In the genomic region with DNA sequence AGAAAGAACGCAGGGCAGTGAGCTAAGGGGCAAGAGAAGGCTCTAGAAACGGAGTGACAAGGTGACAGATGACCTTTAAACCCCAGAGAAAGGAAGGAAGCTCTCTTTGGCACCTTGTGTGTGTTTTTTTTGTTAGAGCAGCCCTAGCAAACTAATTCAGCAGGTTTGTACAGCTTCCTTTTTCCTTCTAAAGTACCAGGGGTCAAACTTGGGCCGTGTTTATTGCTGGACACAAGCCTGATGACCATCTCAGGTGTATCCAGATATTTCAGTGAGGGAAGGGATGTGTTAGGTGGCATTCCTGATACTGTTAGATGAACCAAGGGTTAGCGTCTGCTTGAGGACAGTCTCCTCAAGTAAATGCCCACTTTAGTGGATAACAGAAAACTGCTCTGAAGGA, we compare ENCODE assay signal across 18 mouse cellular contexts.
A peak's percentile ranks its signal among the peaks of the same experiment; 100 is the strongest.
DNase-seq lines count a peak whose midpoint lies in the region; ATAC-seq lines count a peak whose summit lies in the region.
"Had no signal": no experiment of that assay in that cellular context is flagged by ENCODE, and none has a peak within 500 bp of the region (broad histone marks: within the 10 kb centered on the region; RNA-seq: fewer than 3 reads in every experiment).

No protein-coding gene starts in this region.

- H3K4me3 ChIP-seq in heart, embryonic 12.5 days = no peak overlapping the region
- H3K4me3 ChIP-seq in brown adipose tissue, adult 24 weeks (ENCODE audit: insufficient read depth, low read depth, low read length) = no peak overlapping the region
- H3K4me3 ChIP-seq: embryonic facial prominence, embryonic 10.5 days; embryonic facial prominence, embryonic 12.5 days; forebrain, embryonic 13.5 days; forebrain, embryonic 15.5 days had no signal

- DNase-seq in heart, adult 11 months = peak; percentile 95
- peak; percentile 35 for DNase-seq in heart, adult 8-10 months (ENCODE audit: low spot score)
- DNase-seq in heart, postnatal 25 days (ENCODE audit: low spot score) = no peak
- DNase-seq in spleen, postnatal 10 days (ENCODE audit: low spot score in 2 of 2) = no peak
- DNase-seq: adrenal gland, adult 2 months; adrenal gland, postnatal 10 days; adrenal gland, postnatal 25 days; cerebellum, adult 11-12 months; cerebellum, adult 2 months; cerebellum, adult 9-10 months; cerebellum, postnatal 10 days; cerebellum, postnatal 25 days had no signal

- no peaks in the 10 kb centered on the region for H3K36me3 ChIP-seq in heart, embryonic 12.5 days
- H3K36me3 ChIP-seq: embryonic facial prominence, embryonic 10.5 days; embryonic facial prominence, embryonic 12.5 days; forebrain, embryonic 15.5 days had no signal

- ATAC-seq in heart, embryonic 12.5 days (ENCODE audit: insufficient number of reproducible peaks, low FRiP score) = no peak
- ATAC-seq: forebrain, embryonic 13.5 days; forebrain, embryonic 15.5 days had no signal

- H3K4me2 ChIP-seq in heart, embryonic 12.5 days = no peak overlapping the region
- H3K4me2 ChIP-seq: embryonic facial prominence, embryonic 12.5 days; forebrain, embryonic 13.5 days; forebrain, embryonic 15.5 days had no signal

- peaks cover 32% of the 10 kb centered on the region for H3K4me1 ChIP-seq in heart, embryonic 12.5 days (replicated peaks)
- H3K4me1 ChIP-seq in brown adipose tissue, adult 24 weeks (ENCODE audit: control insufficient read depth, insufficient read depth, insufficient read length, low read length) = peaks cover 28% of the 10 kb centered on the region
- H3K4me1 ChIP-seq: forebrain, embryonic 13.5 days; forebrain, embryonic 15.5 days had no signal

- no peak overlapping the region for H3K9ac ChIP-seq in heart, embryonic 12.5 days
- H3K9ac ChIP-seq: embryonic facial prominence, embryonic 12.5 days; forebrain, embryonic 13.5 days; forebrain, embryonic 15.5 days had no signal

- H3K27me3 ChIP-seq in heart, embryonic 12.5 days (replicated peaks) = no peaks in the 10 kb centered on the region
- H3K27me3 ChIP-seq: embryonic facial prominence, embryonic 12.5 days; forebrain, embryonic 13.5 days; forebrain, embryonic 15.5 days had no signal

- H3K27ac ChIP-seq in heart, embryonic 12.5 days (ENCODE audit: poor library complexity, severe bottlenecking) = no peak overlapping the region
- peak overlapping the region; percentile 40 for H3K27ac ChIP-seq in brown adipose tissue, adult 24 weeks (replicated peaks; ENCODE audit: low read depth, low read length)
- H3K27ac ChIP-seq: embryonic facial prominence, embryonic 10.5 days; embryonic facial prominence, embryonic 12.5 days; forebrain, embryonic 13.5 days; forebrain, embryonic 15.5 days had no signal

- intact Hi-C loops in heart, postnatal 25 days (cut with DNase I) = no loop called here

- H3K9me3 ChIP-seq in heart, embryonic 12.5 days (replicated peaks) = no peaks in the 10 kb centered on the region
- H3K9me3 ChIP-seq: embryonic facial prominence, embryonic 10.5 days; embryonic facial prominence, embryonic 12.5 days; forebrain, embryonic 13.5 days; forebrain, embryonic 15.5 days had no signal

- WGBS in heart, embryonic 12.5 days = 63% methylated on average over 4 of the region's 4 CpGs

Comparison
In these comparisons a context has a peak if more than half of its experiments do, and no peak if none do; other contexts are left out.
1. DNase-seq: peak in heart, adult 11 months (single experiment) and heart, adult 8-10 months (single experiment); none in heart, postnatal 25 days (single experiment) and spleen, postnatal 10 days (0 of 2).